Mouse (Mus musculus): Measurements from ENCODE around the gene Olfr62.

DNA sequence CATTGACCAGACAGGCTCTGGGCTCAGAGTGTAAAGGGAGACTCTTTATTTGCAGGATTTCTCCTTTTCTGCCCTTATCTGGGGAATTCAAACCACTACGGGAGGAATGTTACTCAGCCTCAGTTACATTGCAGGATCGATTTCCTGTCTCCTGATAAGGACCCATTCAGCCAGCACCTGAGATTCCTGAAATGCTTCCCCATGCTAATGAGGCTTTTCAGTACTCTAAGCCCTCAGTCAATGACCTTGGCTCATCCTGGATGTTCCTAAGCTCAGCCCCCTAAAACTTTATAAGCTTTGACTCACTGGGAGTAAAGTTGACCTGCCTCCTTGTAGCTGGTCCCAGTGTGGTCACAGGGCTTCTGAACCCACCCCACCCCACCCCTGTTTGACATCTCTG is 28.3 kb downstream of the Olfr62 start:
- TF ChIP-seq POLR2A (IDR thresholded peaks at IDR 0.05; ENCODE audit: borderline replicate concordance, extremely low read depth, insufficient read depth, insufficient read length, poor library complexity, severe bottlenecking) (no peak), CTCF (IDR thresholded peaks at IDR 0.05; ENCODE audit: borderline replicate concordance, extremely low read depth, insufficient read depth, insufficient read length) (no peak)

Data from brain, embryonic 14.5 days (tissue).